In the genomic region with DNA sequence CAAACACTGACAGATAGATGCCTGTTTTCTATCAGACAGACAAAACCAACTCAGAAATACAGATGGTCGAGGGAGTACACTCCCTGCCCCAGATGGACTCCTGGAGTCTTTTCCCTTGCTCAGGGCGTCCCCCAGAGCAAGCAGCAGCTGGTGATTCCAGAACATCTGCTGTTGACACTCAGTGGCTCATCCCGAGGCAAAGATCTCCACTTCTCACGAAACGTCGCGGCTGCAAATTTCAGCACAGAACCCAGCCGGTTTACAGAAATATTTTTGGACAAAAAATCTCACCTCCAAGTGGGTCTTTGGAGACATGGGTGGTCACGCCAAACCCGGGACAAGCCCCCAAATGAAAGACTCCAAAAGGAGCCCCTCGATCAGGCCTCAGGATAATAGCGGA, we compare ENCODE assay signal across 29 mouse cellular contexts. TPM values are rescaled to one million over a fixed set of nuclear protein-coding genes. Genes with fewer than 3 reads are reported as not detected.
"Had no signal": no experiment of that assay in that cellular context is flagged by ENCODE, and none has a peak within 500 bp of the region (broad histone marks: within the 10 kb centered on the region; RNA-seq: fewer than 3 reads in every experiment).

No protein-coding gene starts in this region.

- H3K9ac ChIP-seq: liver, postnatal 0 days; lung, embryonic 15.5 days; midbrain, embryonic 13.5 days; midbrain, embryonic 15.5 days; neural tube, embryonic 13.5 days; neural tube, embryonic 15.5 days had no signal

- H3K27ac ChIP-seq: lung, embryonic 15.5 days; macrophage; midbrain, embryonic 13.5 days; midbrain, embryonic 15.5 days; neural tube, embryonic 13.5 days; neural tube, embryonic 15.5 days had no signal

- H3K4me1 ChIP-seq: lung, embryonic 15.5 days; megakaryocyte, embryonic 14.5 days; midbrain, embryonic 13.5 days; midbrain, embryonic 15.5 days; neural tube, embryonic 13.5 days; neural tube, embryonic 15.5 days had no signal

- DNase-seq: liver, postnatal 0 days; lung, adult 2 months; lung, postnatal 14 days; lung, postnatal 36 days; retina, postnatal 1 day; right cerebral cortex, adult 18-20 months; right cerebral cortex, postnatal 25 days; right cerebral cortex, postnatal 4 days; spleen, adult 18-20 months; thymus, adult 18-20 months; thymus, postnatal 14 days; thymus, postnatal 36 days had no signal

- H3K36me3 ChIP-seq: lung, embryonic 15.5 days; midbrain, embryonic 13.5 days; midbrain, embryonic 15.5 days; neural tube, embryonic 13.5 days; neural tube, embryonic 15.5 days had no signal

- H3K9me3 ChIP-seq: lung, embryonic 15.5 days; midbrain, embryonic 13.5 days; midbrain, embryonic 15.5 days; neural tube, embryonic 13.5 days; neural tube, embryonic 15.5 days had no signal

- H3K27me3 ChIP-seq: lung, embryonic 15.5 days; megakaryocyte, embryonic 14.5 days; midbrain, embryonic 13.5 days; midbrain, embryonic 15.5 days; neural tube, embryonic 13.5 days; neural tube, embryonic 15.5 days had no signal

- H3K4me3 ChIP-seq: lung, embryonic 15.5 days; megakaryocyte, embryonic 14.5 days; midbrain, embryonic 13.5 days; midbrain, embryonic 15.5 days; neural tube, embryonic 13.5 days; neural tube, embryonic 15.5 days had no signal

- H3K4me2 ChIP-seq: lung, embryonic 15.5 days; midbrain, embryonic 11.5 days; midbrain, embryonic 13.5 days; midbrain, embryonic 15.5 days; neural tube, embryonic 13.5 days; neural tube, embryonic 15.5 days had no signal

RNA-seq across cellular contexts. Expression of a gene that starts 32.7 kb away (rescaled TPM):
- total RNA-seq: megakaryocyte progenitor cell, adult 5-6 weeks; midbrain, postnatal 0 days; monocyte, adult 5-6 weeks had no signal
- polyA plus RNA-seq: liver, postnatal 0 days; lung, adult 2 months; lung, embryonic 15.5 days; lung, postnatal 0 days; macrophage; midbrain, embryonic 11.5 days; midbrain, embryonic 13.5 days; midbrain, embryonic 15.5 days; midbrain, postnatal 0 days; neural tube, embryonic 11.5 days; neural tube, embryonic 13.5 days; neural tube, embryonic 15.5 days; small intestine, adult 2 months; stomach, embryonic 14.5 days; stomach, embryonic 16.5 days; thymus, postnatal 0 days had no signal

RNA-seq across cellular contexts. Expression of a gene that starts 35.3 kb away (rescaled TPM):
- total RNA-seq: megakaryocyte progenitor cell, adult 5-6 weeks; midbrain, postnatal 0 days; monocyte, adult 5-6 weeks had no signal
- polyA plus RNA-seq: liver, postnatal 0 days; lung, adult 2 months; lung, embryonic 15.5 days; lung, postnatal 0 days; macrophage; midbrain, embryonic 11.5 days; midbrain, embryonic 13.5 days; midbrain, embryonic 15.5 days; midbrain, postnatal 0 days; neural tube, embryonic 11.5 days; neural tube, embryonic 13.5 days; neural tube, embryonic 15.5 days; small intestine, adult 2 months; stomach, embryonic 14.5 days; stomach, embryonic 16.5 days; thymus, postnatal 0 days had no signal

RNA-seq across cellular contexts. Expression of a gene that starts 59.7 kb away (rescaled TPM):
- total RNA-seq: megakaryocyte progenitor cell, adult 5-6 weeks; midbrain, postnatal 0 days; monocyte, adult 5-6 weeks had no signal
- polyA plus RNA-seq: liver, postnatal 0 days; lung, adult 2 months; lung, embryonic 15.5 days; lung, postnatal 0 days; macrophage; midbrain, embryonic 11.5 days; midbrain, embryonic 13.5 days; midbrain, embryonic 15.5 days; midbrain, postnatal 0 days; neural tube, embryonic 11.5 days; neural tube, embryonic 13.5 days; neural tube, embryonic 15.5 days; small intestine, adult 2 months; stomach, embryonic 14.5 days; stomach, embryonic 16.5 days; thymus, postnatal 0 days had no signal
